Mouse (Mus musculus) bone marrow macrophage, adult 2 months (primary cell): ENCODE results near the gene Gm4767.
"Not testable (repeated sequence)": the region's sequence is repeated elsewhere in the genome, so short reads cannot be mapped to it uniquely, and the experiment has no call there.

ENCODE experiments used
- CTCF ChIP-seq: IDR thresholded peaks from 2 replicates; pipeline ENCODE4 v1.5.1; 2012; ENCODE audit warnings: low read depth, mild to moderate bottlenecking, low read length, moderate library complexity
- POLR2A ChIP-seq: IDR thresholded peaks from 2 replicates; pipeline ENCODE4 v1.6.1; 2012; ENCODE audit warnings: mild to moderate bottlenecking, low read depth, low read length, borderline replicate concordance

DNA sequence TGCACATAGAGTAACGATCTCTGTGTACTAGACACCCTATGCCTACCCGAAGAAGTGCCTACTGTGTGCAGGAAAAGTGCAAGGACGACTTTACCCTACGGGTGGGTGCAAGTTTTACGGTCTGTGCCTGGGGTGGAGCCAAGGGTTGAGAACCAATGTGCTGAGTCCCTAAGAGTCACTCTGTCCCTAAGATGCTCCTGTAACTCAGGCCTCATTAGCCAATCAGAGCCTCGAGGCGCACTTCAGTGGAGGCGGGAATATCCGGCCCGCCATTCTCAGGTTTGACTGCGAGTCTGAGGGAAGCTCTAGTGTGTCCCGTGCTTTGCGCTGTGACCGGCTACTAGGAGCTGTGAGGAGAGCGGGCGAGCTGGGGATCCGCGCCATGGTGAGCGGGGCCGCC, at the start of gene Gm4767:
- not testable (repeated sequence) for TF ChIP-seq CTCF, POLR2A
